Mouse (Mus musculus): Measurements from ENCODE around the gene Oxnad1. TPM values are rescaled to one million over a fixed set of nuclear protein-coding genes. Genes with fewer than 3 reads are reported as not detected.
"Not testable (repeated sequence)": the region's sequence is repeated elsewhere in the genome, so short reads cannot be mapped to it uniquely, and the experiment has no call there.

Gene Oxnad1
- polyA plus RNA-seq, 1 experiment from 2014 or later, result 30.9 TPM

- no peak for ATAC-seq (ENCODE audit: insufficient read depth, low FRiP score, low read depth)
- Histone ChIP-seq H3K27ac (no peak overlapping the region), H3K4me1 (no peaks in the 10 kb centered on the region), H3K9me3 (no peaks in the 10 kb centered on the region), H3K9ac (no peak overlapping the region), H3K27me3 (replicated peaks) (no peaks in the 10 kb centered on the region), H3K4me3 (replicated peaks) (no peak overlapping the region), H3K36me3 (no peaks in the 10 kb centered on the region), H3K4me2 (no peak overlapping the region)
Measured at GRCm38 (mm10) chr14:32072807-32073206, 12.4 kb upstream of the Oxnad1 start.

- Histone ChIP-seq H3K4me1 (no peaks in the 10 kb centered on the region), H3K36me3 (no peaks in the 10 kb centered on the region), H3K9me3 (no peaks in the 10 kb centered on the region), H3K4me3 (replicated peaks) (no peak overlapping the region), H3K4me2 (no peak overlapping the region), H3K27ac (no peak overlapping the region), H3K9ac (no peak overlapping the region), H3K27me3 (replicated peaks) (no peaks in the 10 kb centered on the region)
- no peak for ATAC-seq (ENCODE audit: insufficient read depth, low FRiP score, low read depth)
- WGBS, result 72% methylated on average over 8 of the region's 8 CpGs
Measured at GRCm38 (mm10) chr14:32073211-32073685, 11.9 kb upstream of the Oxnad1 start.

- Histone ChIP-seq H3K4me3 (replicated peaks) (no peak overlapping the region), H3K4me1 (no peaks in the 10 kb centered on the region), H3K27ac (no peak overlapping the region), H3K27me3 (replicated peaks) (no peaks in the 10 kb centered on the region), H3K36me3 (no peaks in the 10 kb centered on the region), H3K4me2 (no peak overlapping the region), H3K9ac (no peak overlapping the region), H3K9me3 (no peaks in the 10 kb centered on the region)
- no peak for ATAC-seq (ENCODE audit: insufficient read depth, low FRiP score, low read depth)
- WGBS, result 65% methylated on average over 7 of the region's 7 CpGs
Measured at GRCm38 (mm10) chr14:32073901-32074300, 11.3 kb upstream of the Oxnad1 start.

GRCm38 (mm10) chr14:32076896-32077575 lies 8.1 kb upstream of the Oxnad1 start:
- no peaks in the 10 kb centered on the region for H3K27me3 ChIP-seq (replicated peaks)
- no peaks in the 10 kb centered on the region for H3K9me3 ChIP-seq
- no peak overlapping the region for H3K4me2 ChIP-seq
- peak; percentile 39; the same call in 1 of the 2 replicates for ATAC-seq (ENCODE audit: insufficient read depth, low FRiP score, low read depth)
- no peaks in the 10 kb centered on the region for H3K4me1 ChIP-seq
- H3K4me3 ChIP-seq (replicated peaks), result no peak overlapping the region
- WGBS, result 54% methylated on average over 8 of the region's 8 CpGs
- H3K27ac ChIP-seq, result no peak overlapping the region
- H3K36me3 ChIP-seq, result peaks cover 11% of the 10 kb centered on the region
- no peak overlapping the region for H3K9ac ChIP-seq

GRCm38 (mm10) chr14:32081026-32081425 lies 4.1 kb upstream of the Oxnad1 start:
- Histone ChIP-seq H3K9ac (no peak overlapping the region), H3K4me2 (no peak overlapping the region), H3K27ac (no peak overlapping the region), H3K27me3 (replicated peaks) (no peaks in the 10 kb centered on the region), H3K36me3 (peaks cover 20% of the 10 kb centered on the region), H3K4me3 (replicated peaks) (no peak overlapping the region), H3K9me3 (no peaks in the 10 kb centered on the region), H3K4me1 (no peaks in the 10 kb centered on the region)
- ATAC-seq (ENCODE audit: insufficient read depth, low FRiP score, low read depth), result no peak
- WGBS, result 82% methylated on average over 10 of the region's 10 CpGs

GRCm38 (mm10) chr14:32082891-32083290 lies 2.3 kb upstream of the Oxnad1 start:
- H3K9ac ChIP-seq, result no peak overlapping the region
- no peak for ATAC-seq (ENCODE audit: insufficient read depth, low FRiP score, low read depth)

GRCm38 (mm10) chr14:32083466-32083865 lies 1.7 kb upstream of the Oxnad1 start:
- Histone ChIP-seq H3K4me1 (peaks cover 6% of the 10 kb centered on the region; the same call in 1 of the 2 replicates), H3K27ac (no peak overlapping the region), H3K4me2 (no peak overlapping the region), H3K4me3 (replicated peaks) (no peak overlapping the region), H3K27me3 (replicated peaks) (no peaks in the 10 kb centered on the region), H3K9ac (no peak overlapping the region), H3K9me3 (no peaks in the 10 kb centered on the region), H3K36me3 (peaks cover 20% of the 10 kb centered on the region)
- 94% methylated on average over 2 of the region's 2 CpGs for WGBS
- ATAC-seq (ENCODE audit: insufficient read depth, low FRiP score, low read depth), result no peak

More at GRCm38 (mm10) chr14:32082891-32083290, 2.3 kb upstream of the Oxnad1 start:
- Histone ChIP-seq H3K27me3 (replicated peaks) (no peaks in the 10 kb centered on the region), H3K9me3 (no peaks in the 10 kb centered on the region), H3K4me3 (replicated peaks) (no peak overlapping the region), H3K27ac (no peak overlapping the region), H3K4me1 (peaks cover 6% of the 10 kb centered on the region; the same call in 1 of the 2 replicates), H3K4me2 (no peak overlapping the region), H3K36me3 (peaks cover 20% of the 10 kb centered on the region)
- WGBS, result 92% methylated on average over 6 of the region's 6 CpGs

GRCm38 (mm10) chr14:32085486-32086201 lies 470 bp downstream of the Oxnad1 start, which contains the start of gene Dph3:
Dph3 (minus strand) TSS chr14:32085729.
- Histone ChIP-seq H3K9me3 (no peaks in the 10 kb centered on the region), H3K4me3 (replicated peaks) (peak within 1 kb of the TSS; percentile 79), H3K4me2 (peak within 1 kb of the TSS; percentile 69), H3K4me1 (peaks cover 6% of the 10 kb centered on the region; the same call in 1 of the 2 replicates), H3K27ac (peak within 1 kb of the TSS; percentile 92), H3K9ac (peak within 1 kb of the TSS; percentile 64), H3K27me3 (replicated peaks) (no peaks in the 10 kb centered on the region), H3K36me3 (peaks cover 20% of the 10 kb centered on the region)
- WGBS, result under 1% methylated on average over 43 of the region's 43 CpGs
- peak; percentile 96 for ATAC-seq (ENCODE audit: insufficient read depth, low FRiP score, low read depth)

- no peak for ATAC-seq (ENCODE audit: insufficient read depth, low FRiP score, low read depth)
- WGBS, result 15% methylated on average over 8 of the region's 8 CpGs
- Histone ChIP-seq H3K9ac (0 out of 2 replicates have a peak overlapping the region, but pooled peaks have one; percentile 1), H3K9me3 (no peaks in the 10 kb centered on the region), H3K4me1 (peaks cover 12% of the 10 kb centered on the region; the same call in 1 of the 2 replicates), H3K36me3 (peaks cover 15% of the 10 kb centered on the region), H3K27me3 (replicated peaks) (no peaks in the 10 kb centered on the region), H3K4me2 (peak overlapping the region; percentile 54), H3K4me3 (replicated peaks) (peak overlapping the region; percentile 79), H3K27ac (peak overlapping the region; percentile 78)
Measured at GRCm38 (mm10) chr14:32086226-32086625, 1.1 kb downstream of the Oxnad1 start.

GRCm38 (mm10) chr14:32087584-32088248 lies 2.5 kb downstream of the Oxnad1 start:
- 83% methylated on average over 7 of the region's 7 CpGs for WGBS
- H3K27ac ChIP-seq; H3K27me3 ChIP-seq (replicated peaks); H3K4me3 ChIP-seq (replicated peaks); ATAC-seq (ENCODE audit: insufficient read depth, low FRiP score, low read depth); H3K9ac ChIP-seq; H3K4me2 ChIP-seq; H3K9me3 ChIP-seq; H3K36me3 ChIP-seq: not testable (repeated sequence)
- H3K4me1 ChIP-seq, result peaks cover 13% of the 10 kb centered on the region; the same call in 1 of the 2 replicates

- Histone ChIP-seq H3K9ac (no peak overlapping the region), H3K27me3 (replicated peaks) (no peaks in the 10 kb centered on the region), H3K4me3 (replicated peaks) (no peak overlapping the region), H3K4me2 (no peak overlapping the region), H3K27ac (no peak overlapping the region), H3K36me3 (peaks cover 18% of the 10 kb centered on the region; the same call in 1 of the 2 replicates), H3K9me3 (no peaks in the 10 kb centered on the region), H3K4me1 (peaks cover 13% of the 10 kb centered on the region; the same call in 1 of the 2 replicates)
- no peak for ATAC-seq (ENCODE audit: insufficient read depth, low FRiP score, low read depth)
- 41% methylated on average over 4 of the region's 4 CpGs for WGBS
Measured at GRCm38 (mm10) chr14:32091124-32091523, 6.0 kb downstream of the Oxnad1 start.
